Mouse (Mus musculus): ENCODE results near the gene Scimp.

The Scimp gene

GRCm38 (mm10) chr11:70812365-70812764 lies at the start of gene Scimp:
Gene Scimp, minus strand, starts transcription at chr11:70812586.
- no peak for DNase-seq (ENCODE audit: extremely low read depth, low read depth, low spot score)

GRCm38 (mm10) chr11:70860371-70860770 lies 48.0 kb upstream of the Scimp start:
- no peak for DNase-seq (ENCODE audit: extremely low read depth, low read depth, low spot score)

GRCm38 (mm10) chr11:70846029-70846428 lies 33.6 kb upstream of the Scimp start:
- no peak for DNase-seq (ENCODE audit: extremely low read depth, low read depth, low spot score)

GRCm38 (mm10) chr11:70845457-70845978 lies 33.1 kb upstream of the Scimp start:
- no peak for DNase-seq (ENCODE audit: extremely low read depth, low read depth, low spot score)

GRCm38 (mm10) chr11:70844559-70845456 lies 32.4 kb upstream of the Scimp start, which contains the start of gene Rabep1:
Gene Rabep1, plus strand, starts transcription at chr11:70844778.
- DNase-seq (ENCODE audit: extremely low read depth, low read depth, low spot score): no peak

GRCm38 (mm10) chr11:70843701-70844551 lies 31.5 kb upstream of the Scimp start:
- peak; percentile 94 for DNase-seq (ENCODE audit: extremely low read depth, low read depth, low spot score)

GRCm38 (mm10) chr11:70842983-70843382 lies 30.6 kb upstream of the Scimp start:
- no peak for DNase-seq (ENCODE audit: extremely low read depth, low read depth, low spot score)

GRCm38 (mm10) chr11:70838610-70839009 lies 26.2 kb upstream of the Scimp start:
- no peak for DNase-seq (ENCODE audit: extremely low read depth, low read depth, low spot score)

- DNase-seq (ENCODE audit: extremely low read depth, low read depth, low spot score): no peak
Measured at GRCm38 (mm10) chr11:70837031-70837430, 24.6 kb upstream of the Scimp start.

GRCm38 (mm10) chr11:70835381-70835831 lies 23.0 kb upstream of the Scimp start:
- no peak for DNase-seq (ENCODE audit: extremely low read depth, low read depth, low spot score)

- no peak for DNase-seq (ENCODE audit: extremely low read depth, low read depth, low spot score)
Measured at GRCm38 (mm10) chr11:70833831-70834230, 21.4 kb upstream of the Scimp start.

GRCm38 (mm10) chr11:70833408-70833807 lies 21.0 kb upstream of the Scimp start:
- DNase-seq (ENCODE audit: extremely low read depth, low read depth, low spot score): no peak

- no peak for DNase-seq (ENCODE audit: extremely low read depth, low read depth, low spot score)
Measured at GRCm38 (mm10) chr11:70831201-70831600, 18.8 kb upstream of the Scimp start.

GRCm38 (mm10) chr11:70828975-70829615 lies 16.7 kb upstream of the Scimp start:
- peak; percentile 94 for DNase-seq (ENCODE audit: extremely low read depth, low read depth, low spot score)

- no peak for DNase-seq (ENCODE audit: extremely low read depth, low read depth, low spot score)
Measured at GRCm38 (mm10) chr11:70826207-70826606, 13.8 kb upstream of the Scimp start.

GRCm38 (mm10) chr11:70821728-70822591 lies 9.6 kb upstream of the Scimp start:
- DNase-seq (ENCODE audit: extremely low read depth, low read depth, low spot score): no peak

GRCm38 (mm10) chr11:70820120-70820519 lies 7.7 kb upstream of the Scimp start:
- DNase-seq (ENCODE audit: extremely low read depth, low read depth, low spot score): no peak

- no peak for DNase-seq (ENCODE audit: extremely low read depth, low read depth, low spot score)
Measured at GRCm38 (mm10) chr11:70816770-70817169, 4.4 kb upstream of the Scimp start.

- no peak for DNase-seq (ENCODE audit: extremely low read depth, low read depth, low spot score)
Measured at GRCm38 (mm10) chr11:70815498-70816078, 3.2 kb upstream of the Scimp start.

GRCm38 (mm10) chr11:70815071-70815470 lies 2.7 kb upstream of the Scimp start:
- DNase-seq (ENCODE audit: extremely low read depth, low read depth, low spot score): no peak

All from fat pad, adult 2 months (tissue).